Mouse (Mus musculus) CH12F3 (cell line): ENCODE data around the gene Gm14525.
"Not testable (repeated sequence)": the region's sequence is repeated elsewhere in the genome, so short reads cannot be mapped to it uniquely, and the experiment has no call there.

Experiments used
- in situ Hi-C: fragments of 300-500 bp; cut with MboI; formaldehyde crosslinking; loops from 2 replicates; pipeline ENCODE4 v1.14.3; 2020; ENCODE audit warnings: low sequenced_read_pairs

Gm14525 gene

GRCm38 (mm10) chrX:26702538-26702937, at the start of gene Gm14525:
TSS of gene Gm14525 (minus strand) at chrX:26702638.
- in situ Hi-C loops, result not testable (repeated sequence)
